Mouse (Mus musculus) erythroid progenitor cell, adult 5-6 weeks (primary cell): Measurements from ENCODE around the gene Adssl1. TPM values are rescaled to one million over a fixed set of nuclear protein-coding genes. Genes with fewer than 3 reads are reported as not detected.
A peak's percentile ranks its signal among the peaks of the same experiment; 100 is the strongest.

Experiments
- ATAC-seq: replicated peaks from 2 replicates; pipeline ENCODE4 v1.8.0; 2016; ENCODE audit warnings: moderate number of reproducible peaks, mild to moderate bottlenecking, moderate TSS enrichment, inconsistent platforms; ENCODE audit not compliant: poor library complexity, low FRiP score, severe bottlenecking
- total RNA-seq, 2 experiments: library from RNA; stranded (forward) in 1 of 2; stranded (reverse) in 1 of 2; fragments of 150-400 nt in 1 of 2; fragments of 186-747, 209-891 nt in 1 of 2; gene quantifications; 2 replicates each; pipeline versions ENCODE4 v1.2.3 to v1.2.4; 2015 to 2017; ENCODE audit warnings: low replicate concordance in 2 of 2

Gene Adssl1
- total RNA-seq, 2 experiments from 2014 or later = 2.0 to 16.8 TPM

- ATAC-seq = no peak
Observed at GRCm38 (mm10) chr12:112591730-112592129, 28.1 kb upstream of the Adssl1 start.

- no peak for ATAC-seq
Observed at GRCm38 (mm10) chr12:112592985-112593734, 26.7 kb upstream of the Adssl1 start.

GRCm38 (mm10) chr12:112593951-112594915, 25.6 kb upstream of the Adssl1 start:
- ATAC-seq = no peak

GRCm38 (mm10) chr12:112594989-112595388, 24.9 kb upstream of the Adssl1 start:
- no peak for ATAC-seq

- no peak for ATAC-seq
Observed at GRCm38 (mm10) chr12:112595626-112596025, 24.2 kb upstream of the Adssl1 start.

- no peak for ATAC-seq
Observed at GRCm38 (mm10) chr12:112596454-112596853, 23.4 kb upstream of the Adssl1 start.

GRCm38 (mm10) chr12:112596891-112597500, 22.8 kb upstream of the Adssl1 start:
- ATAC-seq = no peak

GRCm38 (mm10) chr12:112597618-112598017, 22.2 kb upstream of the Adssl1 start:
- ATAC-seq = no peak

- ATAC-seq = no peak
Observed at GRCm38 (mm10) chr12:112599198-112599597, 20.6 kb upstream of the Adssl1 start.

- no peak for ATAC-seq
Observed at GRCm38 (mm10) chr12:112599942-112600611, 19.8 kb upstream of the Adssl1 start.

- no peak for ATAC-seq
Observed at GRCm38 (mm10) chr12:112604022-112604421, 15.8 kb upstream of the Adssl1 start.

GRCm38 (mm10) chr12:112604709-112605649, 14.9 kb upstream of the Adssl1 start:
- ATAC-seq = no peak

- 0 out of 2 replicates have a peak, but pooled peaks have one; percentile 53 for ATAC-seq
Observed at GRCm38 (mm10) chr12:112605766-112606165, 14.1 kb upstream of the Adssl1 start.

- ATAC-seq = no peak
Observed at GRCm38 (mm10) chr12:112606998-112607397, 12.8 kb upstream of the Adssl1 start.

- no peak for ATAC-seq
Observed at GRCm38 (mm10) chr12:112609031-112609430, 10.8 kb upstream of the Adssl1 start.

GRCm38 (mm10) chr12:112616668-112617067, 3.2 kb upstream of the Adssl1 start:
- ATAC-seq = no peak

GRCm38 (mm10) chr12:112617184-112617583, 2.7 kb upstream of the Adssl1 start:
- no peak for ATAC-seq

- ATAC-seq = no peak
Observed at GRCm38 (mm10) chr12:112617898-112618380, 1.9 kb upstream of the Adssl1 start.
